Mouse (Mus musculus) sigmoid colon, adult 10 weeks (tissue): ENCODE measurements around the gene Bcdin3d. TPM values are rescaled to one million over a fixed set of nuclear protein-coding genes. Genes with fewer than 3 reads are reported as not detected.

Experiments
- polyA plus RNA-seq: library from polyadenylated mRNA; stranded (reverse); fragments of 350-450 nt; fragmentation: Illumina TruSeq; extraction: RNeasy Lipid Tissue Mini Kit (QIAGEN cat#74804); gene quantifications from one replicate; pipeline ENCODE4 v1.2.3, GENCODE M21; 2014; ENCODE audit warnings: low read depth, low replicate concordance

Gene Bcdin3d
- polyA plus RNA-seq: 2.3 TPM

GRCm38 (mm10) chr15:99474576-99474926 lies at the start of gene Bcdin3d:
TSS of gene Bcdin3d (minus strand) at chr15:99474730.

GRCm38 (mm10) chr15:99457606-99458401 lies 16.7 kb downstream of the Bcdin3d start, which contains the start of gene Nckap5l:
TSS of gene Nckap5l (minus strand) at chr15:99457748.

Other genes starting within 250 kb of the Bcdin3d start
- gene Kcnh3, start 249.9 kb downstream of the Bcdin3d start, polyA plus RNA-seq: 0.66 TPM
- gene Mcrs1, start 222.8 kb downstream of the Bcdin3d start, polyA plus RNA-seq: 2.0 TPM
- gene Prpf40b, start 179.6 kb downstream of the Bcdin3d start, polyA plus RNA-seq: 3.0 TPM
- not detected for gene Fam186b, start 178.8 kb downstream of the Bcdin3d start, polyA plus RNA-seq
- gene Fmnl3, start 104.2 kb downstream of the Bcdin3d start, polyA plus RNA-seq: 1.1 TPM
- 369 TPM for gene Tmbim6, start 81.8 kb downstream of the Bcdin3d start, polyA plus RNA-seq
- gene Nckap5l, start 17.0 kb downstream of the Bcdin3d start, polyA plus RNA-seq: not detected
- gene Faim2, start 53.4 kb upstream of the Bcdin3d start, polyA plus RNA-seq: 0.28 TPM
- not detected for gene Aqp2, start 104.3 kb upstream of the Bcdin3d start, polyA plus RNA-seq
- gene Aqp5, start 116.1 kb upstream of the Bcdin3d start, polyA plus RNA-seq: not detected
- gene Aqp6, start 126.7 kb upstream of the Bcdin3d start, polyA plus RNA-seq: not detected
- 11.0 TPM for gene Racgap1, start 176.9 kb upstream of the Bcdin3d start, polyA plus RNA-seq
- not detected for gene Asic1, start 195.6 kb upstream of the Bcdin3d start, polyA plus RNA-seq
- gene Smarcd1, start 227.4 kb upstream of the Bcdin3d start, polyA plus RNA-seq: 6.2 TPM
- gene Gm17349, start 230.8 kb upstream of the Bcdin3d start, polyA plus RNA-seq: not detected
- 0.66 TPM for gene Gpd1, start 242.8 kb upstream of the Bcdin3d start, polyA plus RNA-seq